Mouse (Mus musculus) telencephalon, adult 2 months (tissue): ENCODE measurements at regions not wholly inside any gene's neighbourhood (a gene's known extent, or its start where the extent isn't known, plus 50 kb on each side); places are given as distances from the start of the nearest gene placed in this dataset.
A peak's percentile ranks its signal among the peaks of the same experiment; 100 is the strongest.

ENCODE experiments used
- DNase-seq: peaks from one replicate; pipeline ENCODE4 v3.0.0-alpha.2; 2011; ENCODE audit warnings: low read depth, low spot score

DNA sequence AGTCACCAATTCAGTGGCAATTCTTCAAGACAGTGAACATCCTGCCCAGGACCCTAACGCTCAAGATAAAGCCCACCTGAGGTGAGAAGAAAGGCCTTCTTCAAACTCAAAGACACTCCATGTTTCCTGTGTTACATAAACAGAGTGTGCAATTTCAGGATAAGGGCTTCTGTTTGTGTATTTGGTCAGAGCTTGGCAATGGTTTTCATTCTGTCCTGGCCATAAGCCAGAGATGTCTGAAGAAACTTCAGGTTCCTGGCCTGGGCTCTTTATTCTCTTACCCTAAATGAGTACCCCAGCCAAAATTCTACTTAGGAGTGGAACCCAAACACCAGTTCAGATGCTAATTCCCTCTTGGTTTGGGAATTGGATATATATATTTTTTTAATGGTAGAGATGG lies 308.7 kb downstream of the Cog6 start:
- no peak for DNase-seq

DNA sequence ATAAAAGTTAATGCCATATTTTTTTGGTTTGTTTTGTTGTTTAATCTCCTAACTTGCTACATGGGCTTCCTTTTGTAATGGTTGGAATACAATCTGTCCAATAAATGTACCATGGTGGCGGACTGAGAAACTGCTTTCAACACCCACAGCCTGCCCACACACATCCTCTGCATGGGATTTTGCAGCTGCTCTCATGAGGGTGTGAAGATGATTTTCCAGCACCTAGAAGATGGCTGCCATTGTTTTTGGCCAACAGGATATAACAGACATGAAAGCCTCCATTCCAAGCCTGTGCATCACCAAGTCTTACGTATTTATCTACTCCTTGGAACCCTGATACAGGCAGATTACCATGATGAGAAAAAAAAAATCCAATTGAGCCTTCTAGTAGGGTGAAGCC lies 310.4 kb downstream of the Cog6 start:
- no peak for DNase-seq

DNA sequence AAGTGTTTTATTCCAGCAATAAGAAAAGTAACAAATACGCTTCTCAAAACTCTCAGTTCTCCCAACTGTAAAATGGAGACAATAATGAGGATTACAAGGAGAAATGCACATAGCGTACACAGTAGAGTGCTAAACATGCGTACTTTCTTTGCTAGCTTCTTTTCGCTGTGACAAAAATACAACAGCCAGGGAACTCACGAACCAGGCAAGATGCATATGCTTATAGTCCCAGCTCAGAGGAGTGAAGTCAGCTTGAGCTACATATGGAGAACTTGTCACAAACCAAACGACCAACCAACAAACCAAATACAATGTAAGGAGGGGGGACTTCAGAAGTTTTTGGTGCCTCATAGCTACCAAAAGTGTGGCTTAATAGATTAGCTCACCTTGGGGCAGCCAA lies 313.3 kb downstream of the Cog6 start:
- no peak for DNase-seq

DNA sequence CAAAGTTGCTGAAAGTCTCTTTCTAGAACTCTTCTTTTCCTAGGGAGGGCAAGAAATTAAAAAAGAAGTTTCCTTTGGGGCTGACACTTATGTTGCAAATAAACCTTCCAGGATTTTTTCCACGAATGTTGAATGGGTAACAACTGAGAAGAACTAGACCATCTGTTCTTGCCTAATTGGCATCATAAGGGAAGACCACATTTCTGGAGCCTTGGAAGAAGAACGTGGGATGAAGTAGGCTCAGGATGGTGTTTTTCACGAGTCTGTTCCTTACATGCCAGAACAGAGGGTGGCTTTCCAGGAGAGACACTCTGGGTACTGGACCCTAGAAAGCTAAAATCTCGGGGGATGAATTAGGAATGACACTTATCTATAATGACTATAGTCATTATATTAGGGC lies 314.1 kb downstream of the Cog6 start:
- DNase-seq: peak; percentile 84

DNA sequence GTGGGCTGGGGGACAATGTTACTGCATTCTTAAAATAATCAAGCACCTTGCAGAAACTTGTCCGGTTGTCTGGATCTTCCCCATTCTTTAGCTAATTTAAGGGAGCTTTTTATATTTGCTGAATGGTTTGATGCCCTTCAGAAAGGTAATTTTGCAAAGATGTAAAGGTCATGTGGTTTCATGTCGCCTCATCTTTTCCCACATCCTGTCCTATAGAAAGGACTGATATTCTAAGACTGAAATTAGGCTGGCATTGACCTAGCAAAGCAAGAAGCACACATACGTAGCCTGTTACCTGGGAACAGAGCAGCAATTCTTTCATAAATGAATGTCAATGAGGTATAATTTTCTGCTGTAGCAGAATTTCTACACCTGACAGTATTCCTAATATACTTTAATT lies 315.4 kb downstream of the Cog6 start:
- no peak for DNase-seq

DNA sequence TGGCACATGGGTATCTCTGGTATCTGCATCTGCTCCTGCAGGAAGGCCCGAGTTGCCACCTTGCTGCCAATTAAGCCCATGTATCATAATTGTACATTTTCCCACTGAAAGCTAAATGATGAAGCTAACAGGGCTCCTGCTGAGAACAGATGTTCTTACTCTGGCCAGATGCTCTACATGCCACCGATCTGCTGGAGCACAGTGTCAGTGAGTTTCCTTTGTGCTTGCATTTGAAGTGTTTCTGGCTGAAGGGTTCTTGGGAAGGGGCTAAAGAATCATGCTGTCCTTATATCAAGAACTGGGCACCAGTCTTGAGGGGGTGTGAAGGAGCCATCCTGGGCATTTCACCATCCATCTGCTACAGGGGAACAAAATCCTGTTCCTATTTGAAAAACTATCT lies 323.2 kb downstream of the Cog6 start:
- DNase-seq: no peak

DNA sequence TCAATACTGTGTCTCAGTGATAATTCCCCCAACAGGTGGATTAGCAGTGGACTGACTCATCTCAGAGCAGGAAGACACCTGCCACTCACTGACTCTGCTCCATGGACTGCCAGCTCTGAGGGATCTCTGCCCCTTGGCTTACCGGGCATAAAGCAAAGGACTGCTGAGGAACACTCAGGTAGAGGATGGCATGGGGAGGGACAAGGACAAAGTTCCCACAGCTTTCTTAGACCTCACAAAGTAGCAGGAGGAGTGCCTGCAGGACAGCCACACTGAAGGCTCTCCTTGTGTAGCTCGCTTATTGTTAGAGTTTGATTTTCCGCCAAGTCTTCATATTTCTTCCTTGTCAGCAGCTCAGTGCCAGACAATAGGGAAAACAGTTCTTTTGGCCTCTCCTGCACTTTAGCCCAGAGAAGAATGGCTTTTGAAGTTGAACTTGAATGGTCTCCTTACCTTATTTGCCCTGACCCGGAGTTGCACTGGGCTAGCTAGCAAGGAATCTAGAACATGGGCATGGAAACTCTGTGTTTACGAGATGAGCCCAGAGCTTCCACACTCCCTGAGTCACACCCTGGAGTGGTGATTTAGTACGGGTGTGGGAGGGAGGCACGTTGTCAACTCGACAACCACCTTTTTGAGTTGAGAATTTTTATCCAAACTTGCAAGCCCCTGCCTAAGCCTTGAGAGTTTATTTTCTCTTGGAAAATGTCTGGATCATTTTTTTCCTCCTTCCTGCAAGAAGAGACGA lies 331.4 kb downstream of the Cog6 start:
- DNase-seq: peak; percentile 75

DNA sequence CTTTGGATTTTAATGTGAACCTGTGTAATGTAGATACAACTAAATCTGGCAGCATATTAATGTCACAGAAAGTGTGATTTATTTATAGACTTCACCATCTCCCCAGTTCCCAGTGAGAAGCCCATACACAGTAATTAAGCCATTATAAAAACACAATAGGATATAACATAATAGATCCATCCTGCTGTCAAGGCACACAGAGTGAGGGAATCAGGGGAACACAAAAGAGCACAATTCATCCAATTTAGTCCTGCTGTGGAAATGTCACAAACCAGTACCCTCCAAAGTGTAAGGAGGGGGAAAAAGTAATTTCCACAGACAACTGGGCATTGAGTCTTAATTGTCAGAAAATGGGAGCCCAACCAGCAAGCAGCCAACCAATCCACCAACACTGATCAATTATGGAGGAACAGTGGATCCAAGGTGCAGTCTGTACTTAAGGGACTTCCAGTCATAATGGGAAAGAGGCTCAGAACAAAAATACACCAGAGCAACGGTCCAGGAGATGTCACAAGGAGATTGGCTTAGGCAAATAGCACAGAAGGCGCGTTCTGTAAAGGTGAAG lies 336.1 kb downstream of the Cog6 start:
- no peak for DNase-seq

DNA sequence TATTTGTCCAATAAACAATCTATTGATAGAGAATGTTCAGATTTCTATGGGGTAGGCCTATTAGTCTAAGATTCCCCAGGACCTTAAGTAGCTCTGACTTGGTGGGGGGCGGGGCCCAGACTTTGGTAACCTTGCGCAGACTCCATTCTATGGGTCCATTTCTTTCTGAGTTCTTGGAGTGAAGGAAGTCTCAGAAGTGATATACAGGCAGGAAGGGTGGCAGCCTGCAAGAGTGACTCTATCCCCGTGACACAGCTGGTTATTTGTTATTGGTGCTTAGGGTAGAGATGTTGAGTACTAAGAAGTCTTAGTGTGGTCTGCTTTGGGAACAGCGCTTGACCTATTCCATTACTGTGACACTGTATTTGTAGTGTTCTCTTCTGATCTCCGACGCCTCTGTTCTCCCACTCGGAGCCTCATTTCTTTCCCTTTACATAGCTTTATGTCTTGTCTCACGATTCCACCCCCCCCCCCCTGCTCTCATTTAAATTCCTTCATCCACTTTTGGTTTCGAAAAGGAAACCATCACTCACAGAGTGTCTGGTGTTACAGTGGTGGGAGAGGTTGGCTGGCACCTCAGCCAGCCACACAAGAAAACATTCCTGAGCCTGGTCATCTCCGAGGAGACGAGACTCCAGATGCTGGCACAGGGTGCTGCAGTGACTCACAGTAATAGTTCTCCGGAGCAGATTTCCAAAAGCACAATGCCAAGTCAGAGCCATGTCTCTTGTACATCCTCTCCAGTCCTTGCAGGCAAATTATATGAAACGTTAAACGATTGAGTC lies 340.0 kb downstream of the Cog6 start:
- no peak for DNase-seq

DNA sequence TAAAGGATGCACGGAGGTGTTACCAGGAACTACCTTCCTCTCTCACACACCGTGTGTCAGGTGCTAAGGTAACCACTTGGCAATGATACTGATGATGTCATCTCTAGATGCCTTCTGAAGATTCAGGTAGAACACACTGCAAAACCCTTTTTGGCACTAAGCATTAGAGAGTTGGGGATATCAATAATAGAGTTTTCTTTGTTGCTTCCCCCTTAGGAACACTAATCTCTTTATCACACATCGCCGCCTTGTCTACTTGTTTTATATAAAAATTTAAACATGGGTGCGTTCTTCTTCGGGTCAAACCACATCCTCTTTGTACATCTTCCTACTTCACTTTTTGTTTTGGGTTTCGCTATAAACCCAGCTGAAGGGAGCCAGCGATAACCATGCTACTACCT lies 346.4 kb downstream of the Cog6 start:
- DNase-seq: no peak

DNA sequence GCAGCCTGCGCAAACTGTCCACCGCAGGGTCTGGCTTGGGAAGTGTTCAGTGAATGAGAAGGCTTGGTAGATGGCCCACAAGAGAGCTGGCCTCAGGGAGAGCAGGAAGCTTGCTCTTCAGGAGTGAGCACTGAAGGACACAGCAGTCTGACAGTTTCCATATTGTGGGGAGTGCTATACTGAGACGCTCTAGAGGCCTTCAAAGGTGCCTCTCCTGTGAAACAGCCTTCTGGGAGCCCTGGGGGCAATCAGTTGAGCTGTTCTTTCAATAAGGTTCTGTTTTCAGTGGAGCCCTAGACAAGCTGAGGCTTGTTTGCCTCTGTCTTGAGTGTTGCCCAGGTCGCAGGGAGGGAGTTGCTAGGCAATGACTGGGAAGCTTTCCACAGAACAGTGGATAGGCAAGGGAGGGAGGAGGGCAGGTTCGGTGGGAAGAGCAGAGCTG lies 353.9 kb downstream of the Cog6 start:
- DNase-seq: no peak

DNA sequence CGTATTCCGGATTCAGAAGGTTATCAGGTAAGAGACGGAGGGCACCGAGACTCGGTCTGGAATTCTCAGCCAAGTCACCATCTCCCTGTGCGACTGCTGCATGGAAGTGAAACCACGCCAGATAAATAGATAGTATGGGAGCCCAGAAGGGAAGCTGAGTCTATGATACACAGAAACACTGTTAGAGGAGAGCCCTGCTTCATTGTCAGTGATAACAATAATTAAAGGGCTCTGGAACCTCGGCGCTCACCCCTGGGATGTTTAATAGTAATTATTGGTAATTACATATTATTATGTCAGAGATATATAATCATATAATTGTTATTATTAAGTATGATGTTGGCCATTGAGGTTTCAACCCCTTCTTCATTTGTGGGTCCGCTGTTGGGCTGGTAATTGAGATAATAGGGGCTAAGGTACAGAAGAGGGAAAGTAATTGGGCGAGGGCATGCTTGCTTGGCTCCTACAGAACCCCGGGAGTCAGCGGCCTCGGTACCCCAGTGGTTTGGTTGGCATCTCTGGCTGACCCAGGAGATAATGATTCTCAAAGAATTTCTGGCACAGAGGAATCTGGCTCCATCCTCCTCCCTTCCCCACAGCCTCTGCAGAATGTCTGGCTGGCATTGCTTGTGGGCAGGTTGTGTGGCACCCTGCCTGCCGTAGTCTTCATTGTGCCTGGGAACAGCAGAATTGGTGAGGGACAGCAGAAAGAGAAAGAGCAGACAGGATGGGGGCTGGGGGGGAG lies 354.7 kb downstream of the Cog6 start:
- no peak for DNase-seq

DNA sequence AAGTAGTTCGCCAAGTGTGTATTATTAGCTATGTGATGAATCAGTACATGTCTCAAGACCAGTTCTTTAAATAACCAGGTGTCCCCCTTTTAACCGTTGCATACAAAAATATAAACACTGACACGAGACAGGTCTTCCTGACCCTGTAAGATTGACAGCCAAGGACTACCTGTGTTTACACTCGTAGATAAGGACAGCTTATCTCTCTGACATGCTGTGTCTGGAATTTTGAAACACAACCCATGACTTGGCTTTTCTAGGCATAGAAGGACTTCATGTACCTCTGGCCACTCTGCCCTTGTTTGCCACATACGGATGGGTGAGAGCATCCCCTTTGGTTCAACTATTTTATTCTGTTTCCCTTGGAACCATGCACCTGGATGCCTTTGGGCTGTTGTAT lies 364.0 kb downstream of the Cog6 start:
- no peak for DNase-seq

DNA sequence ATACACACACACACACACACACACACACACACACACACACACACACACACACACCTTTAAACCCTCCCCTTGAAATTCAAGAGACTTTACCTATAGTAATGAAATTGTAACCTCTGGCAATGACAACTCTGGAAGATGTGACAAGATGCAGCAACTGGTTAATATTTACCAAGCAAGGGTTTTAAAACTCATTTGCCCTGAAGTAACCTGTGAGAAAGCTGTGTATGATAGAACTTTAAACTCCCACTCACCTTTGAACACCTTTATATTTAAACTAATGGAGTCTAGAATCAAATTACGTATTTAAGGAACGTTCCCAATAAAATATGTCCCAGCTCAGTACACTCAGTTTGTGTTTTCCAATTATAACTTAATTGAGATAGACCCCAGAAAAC lies 364.6 kb downstream of the Cog6 start:
- DNase-seq: no peak

DNA sequence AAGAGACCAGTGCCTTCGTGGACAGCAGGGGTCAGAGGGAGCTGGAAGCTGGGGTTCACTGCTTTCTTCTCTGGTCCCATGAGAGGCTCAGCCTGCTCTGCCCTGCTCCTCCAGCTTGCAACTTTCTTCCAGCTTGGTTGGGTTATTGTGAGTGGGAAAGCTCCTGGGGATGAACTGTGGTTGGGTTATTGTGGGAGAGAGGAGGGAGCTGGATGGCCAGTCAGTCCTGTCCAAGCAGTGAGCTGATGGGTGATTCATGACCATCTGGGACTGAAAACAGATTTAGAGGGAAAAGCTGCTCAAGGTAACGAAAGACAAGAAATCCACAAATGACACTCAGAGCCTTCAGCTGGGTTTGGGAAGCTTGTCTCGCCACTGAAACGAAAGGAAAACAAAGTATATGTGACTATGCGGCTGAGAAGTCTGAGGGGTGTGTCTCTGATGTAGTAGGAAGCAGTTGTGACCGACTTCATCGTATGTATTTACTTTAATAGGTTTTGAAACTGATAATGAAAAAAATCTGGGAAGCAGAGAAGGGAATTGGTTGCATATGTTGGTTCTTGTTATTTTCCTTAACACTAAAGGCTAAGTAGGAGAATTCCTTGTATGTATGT lies 365.1 kb downstream of the Cog6 start:
- DNase-seq: no peak

DNA sequence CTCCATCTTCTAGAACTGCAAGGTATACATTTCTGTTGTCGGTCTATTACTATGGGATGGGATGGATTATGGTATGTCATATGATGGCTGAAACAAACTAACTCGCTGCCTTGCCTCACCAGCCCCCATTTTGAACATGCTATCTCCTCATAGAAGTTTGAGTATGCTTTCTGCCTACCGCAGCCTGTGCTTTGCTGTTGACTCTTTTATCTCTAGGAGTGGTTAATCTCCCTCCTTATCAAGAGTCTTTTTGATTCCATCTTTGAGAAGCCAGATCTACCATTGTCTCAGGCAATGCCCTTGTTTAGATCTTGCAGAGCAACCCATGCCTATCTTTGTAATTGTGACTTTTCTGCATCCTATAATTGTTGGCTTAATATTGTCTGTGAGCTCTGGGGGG lies 367.0 kb downstream of the Cog6 start:
- DNase-seq: no peak

DNA sequence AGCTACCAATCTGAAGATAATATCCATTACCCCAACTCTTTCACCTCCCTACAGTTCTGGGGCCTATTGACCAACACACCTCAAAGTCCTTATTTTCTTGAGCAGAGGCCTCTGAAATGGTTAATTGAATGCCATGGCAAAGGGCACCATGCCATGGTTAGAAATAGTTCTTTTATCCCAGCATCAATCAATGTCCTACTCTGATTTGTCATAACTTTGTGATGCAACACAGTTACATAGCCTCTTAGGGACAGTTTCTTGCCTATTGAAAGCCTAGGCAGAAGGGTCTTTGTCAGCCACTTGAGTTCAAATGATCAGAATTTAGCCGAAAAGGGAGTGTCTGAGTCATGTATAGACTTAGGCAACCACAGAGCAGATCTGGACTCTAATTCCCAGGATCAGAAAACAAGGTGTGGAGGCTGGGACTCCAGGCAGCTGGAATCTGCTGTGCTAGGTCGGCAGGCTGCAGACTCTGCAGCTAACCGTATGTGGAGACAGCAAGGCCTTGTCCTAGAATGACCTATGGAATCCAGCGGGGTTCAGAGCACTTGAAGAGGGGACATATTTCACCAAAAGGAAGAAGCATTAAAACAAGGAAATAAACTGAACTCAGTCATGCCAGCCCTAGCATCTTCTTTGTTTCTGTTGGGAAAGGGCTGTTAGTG lies 368.1 kb downstream of the Cog6 start:
- no peak for DNase-seq

DNA sequence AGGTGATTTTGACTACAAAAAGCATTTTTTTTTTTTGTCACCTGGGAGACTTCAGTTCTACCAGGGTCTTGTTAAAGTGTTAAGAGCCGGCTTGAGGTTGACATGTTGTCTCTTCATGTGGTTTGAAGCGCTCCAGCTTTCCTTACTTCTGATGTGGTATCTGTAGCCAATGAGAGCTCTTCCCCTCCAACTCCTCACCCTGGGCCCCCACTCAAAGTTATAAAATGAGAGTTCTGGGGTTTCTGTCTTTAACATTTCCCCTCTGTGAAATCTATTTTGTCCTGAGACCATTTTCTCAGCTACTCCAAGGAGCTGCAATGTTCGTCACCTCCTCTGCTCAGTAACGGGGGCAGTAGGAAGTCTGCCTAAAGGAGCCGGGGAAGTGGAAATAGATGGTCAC lies 369.1 kb downstream of the Cog6 start:
- no peak for DNase-seq

DNA sequence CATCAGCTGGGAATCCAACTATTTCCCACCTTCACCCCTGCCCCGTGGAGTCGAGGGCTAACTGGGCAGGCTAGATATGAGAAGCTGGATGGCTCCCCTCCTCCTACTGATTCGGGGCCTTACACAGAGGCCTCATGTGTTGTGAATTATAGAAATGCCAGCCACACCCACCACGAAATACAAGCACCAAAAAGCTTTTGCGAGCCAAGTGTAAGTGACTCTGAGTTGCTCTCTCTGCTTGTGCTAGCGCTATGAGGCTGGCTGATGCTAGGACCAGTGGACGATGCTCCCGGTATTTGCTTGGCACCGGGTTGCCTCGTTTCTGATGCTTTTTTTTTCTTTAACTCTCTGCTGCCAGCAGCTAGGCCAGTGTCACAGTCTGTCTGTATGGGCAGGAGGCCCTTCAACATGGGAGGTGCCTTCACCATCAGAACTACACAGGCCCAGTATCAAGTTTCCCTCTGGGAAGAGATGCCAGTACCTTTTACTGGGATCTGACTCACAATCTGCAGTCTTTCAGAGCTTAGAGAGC lies 369.8 kb downstream of the Cog6 start:
- DNase-seq: no peak

DNA sequence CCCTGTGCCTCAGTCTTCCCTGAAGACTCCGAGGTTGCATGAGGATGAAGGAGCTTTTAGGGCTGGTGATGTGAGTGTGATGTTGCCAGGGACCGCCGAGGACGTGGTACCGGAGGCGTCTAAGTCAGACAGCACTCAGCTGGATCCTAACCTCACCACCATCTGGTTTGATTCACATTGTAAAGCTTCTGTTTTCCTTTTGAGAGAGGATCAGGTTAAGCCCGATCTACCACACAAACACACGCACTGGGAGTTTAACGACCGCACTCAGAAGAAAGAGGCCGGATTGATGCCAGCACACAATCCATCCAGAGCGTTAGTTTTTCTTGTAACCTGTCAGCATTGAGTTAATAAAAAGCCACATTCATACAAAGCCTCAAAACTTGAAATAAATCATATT lies 371.9 kb downstream of the Cog6 start:
- DNase-seq: no peak
